Mouse (Mus musculus) retina, postnatal 7 days (tissue): ENCODE results near the gene Tmem115.
A peak's percentile ranks its signal among the peaks of the same experiment; 100 is the strongest.

Source experiments
- DNase-seq: peaks from one replicate; pipeline ENCODE4 v3.0.0-alpha.2; 2012; ENCODE audit warnings: low read depth, low spot score

The Tmem115 gene

DNA sequence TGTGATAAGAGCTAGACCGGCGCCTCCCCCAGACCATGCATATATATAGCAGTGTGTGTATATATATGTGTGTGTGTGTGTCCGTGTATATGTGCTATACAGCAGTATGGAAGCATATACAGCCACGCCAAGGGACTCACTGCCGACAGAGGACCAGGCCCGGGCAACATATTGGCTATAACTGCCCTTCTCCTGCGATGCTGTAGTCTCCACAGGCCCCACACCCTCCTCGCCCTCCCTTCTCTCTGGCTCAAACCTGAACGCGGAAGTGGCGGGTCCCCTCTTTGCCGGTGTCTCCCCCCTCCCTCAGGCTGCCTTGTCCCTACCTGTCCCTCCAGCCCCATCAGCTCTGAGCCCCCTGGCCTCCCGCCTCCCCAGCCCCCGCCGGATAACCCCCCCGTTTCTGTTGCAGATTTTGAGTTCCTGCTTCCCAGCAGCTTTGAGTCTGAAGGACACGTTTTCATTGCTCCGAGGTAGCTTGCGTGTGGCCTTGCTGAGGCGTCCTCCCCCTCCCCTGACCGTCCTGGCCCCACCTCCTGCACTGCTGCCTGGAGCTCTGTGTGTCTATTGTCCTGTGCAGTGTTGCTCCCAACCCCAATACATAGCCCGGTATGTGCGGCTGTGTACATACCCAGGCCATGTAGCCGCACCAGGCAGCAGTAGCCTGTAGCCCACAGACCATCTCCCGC lies 11.9 kb upstream of the Tmem115 start:
- no peak for DNase-seq

DNA sequence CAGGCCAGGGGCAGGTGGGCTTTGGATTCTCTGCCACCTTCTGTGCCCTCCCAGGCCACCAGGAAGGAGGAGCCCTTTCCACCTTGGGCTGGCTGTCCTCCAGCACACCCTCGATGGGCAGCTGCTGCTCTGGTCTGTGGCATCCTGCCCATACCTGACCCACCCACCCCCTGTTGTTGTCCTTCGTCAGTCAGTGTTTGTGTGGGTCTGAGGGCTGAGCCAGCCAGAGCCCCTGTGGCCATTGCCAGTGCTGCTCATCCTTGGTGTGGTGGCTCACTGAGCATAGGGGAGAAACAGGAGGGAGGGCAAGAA lies 11.4 kb upstream of the Tmem115 start:
- no peak for DNase-seq

DNA sequence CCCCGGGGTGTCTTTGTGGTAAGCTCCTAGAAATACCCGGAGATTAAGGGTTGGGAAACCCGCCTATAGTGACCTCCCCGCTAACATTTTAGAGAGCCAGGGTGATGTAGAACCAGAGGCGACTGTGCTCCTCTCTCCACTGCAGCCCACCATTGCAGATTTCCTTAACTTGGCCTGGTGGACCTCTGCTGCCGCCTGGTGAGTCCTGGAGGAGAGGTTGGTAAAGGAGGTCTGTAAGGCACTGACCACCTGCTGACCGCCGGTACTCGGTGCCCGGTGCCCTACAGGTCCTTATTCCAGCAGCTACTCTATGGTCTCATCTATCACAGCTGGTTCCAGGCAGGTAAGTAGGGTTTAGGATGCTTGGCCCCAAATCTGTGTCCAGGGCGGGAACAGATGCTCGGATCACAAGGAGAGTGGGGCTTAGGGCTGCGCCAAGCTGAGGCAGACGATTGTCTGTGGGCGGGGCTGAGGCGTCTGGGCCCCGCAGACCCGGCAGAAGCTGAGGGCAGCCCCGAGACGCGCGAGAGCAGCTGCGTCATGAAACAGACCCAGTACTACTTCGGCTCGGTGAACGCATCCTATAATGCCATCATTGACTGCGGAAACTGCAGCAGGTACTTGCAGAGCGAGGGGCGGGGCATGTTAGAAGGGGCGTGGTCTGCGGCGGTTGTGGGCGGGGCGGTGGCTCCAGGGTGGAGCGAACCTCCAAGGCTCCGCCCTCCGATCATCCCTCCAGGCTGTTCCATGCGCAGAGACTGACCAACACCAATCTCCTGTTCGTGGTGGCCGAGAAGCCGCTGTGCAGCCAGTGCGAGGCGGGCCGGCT lies 7.3 kb upstream of the Tmem115 start:
- peak; percentile 75 for DNase-seq

DNA sequence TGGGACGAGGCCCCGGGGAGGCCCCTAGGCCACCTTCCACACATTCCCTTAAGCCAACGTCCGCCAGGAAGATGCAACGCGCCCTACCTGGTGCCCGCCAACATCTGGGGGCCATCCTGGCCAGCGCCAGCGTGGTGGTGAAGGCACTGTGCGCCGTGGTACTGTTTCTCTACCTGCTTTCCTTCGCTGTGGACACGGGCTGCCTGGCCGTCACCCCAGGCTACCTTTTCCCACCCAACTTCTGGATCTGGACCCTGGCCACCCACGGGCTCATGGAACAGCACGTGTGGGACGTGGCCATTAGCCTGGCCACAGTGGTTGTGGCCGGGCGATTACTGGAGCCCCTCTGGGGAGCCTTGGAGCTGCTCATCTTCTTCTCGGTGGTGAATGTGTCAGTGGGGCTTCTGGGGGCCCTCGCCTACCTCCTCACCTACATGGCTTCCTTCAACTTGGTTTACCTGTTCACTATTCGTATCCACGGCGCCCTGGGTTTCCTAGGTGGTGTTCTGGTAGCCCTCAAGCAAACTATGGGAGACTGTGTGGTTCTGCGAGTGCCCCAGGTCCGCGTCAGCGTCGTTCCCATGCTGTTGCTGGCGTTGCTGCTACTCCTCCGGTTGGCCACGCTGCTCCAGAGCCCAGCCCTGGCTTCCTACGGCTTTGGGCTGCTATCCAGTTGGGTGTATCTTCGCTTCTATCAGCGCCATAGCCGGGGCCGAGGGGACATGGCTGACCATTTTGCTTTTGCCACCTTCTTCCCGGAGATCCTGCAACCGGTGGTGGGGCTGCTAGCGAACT lies 860 bp downstream of the Tmem115 start:
- no peak for DNase-seq

DNA sequence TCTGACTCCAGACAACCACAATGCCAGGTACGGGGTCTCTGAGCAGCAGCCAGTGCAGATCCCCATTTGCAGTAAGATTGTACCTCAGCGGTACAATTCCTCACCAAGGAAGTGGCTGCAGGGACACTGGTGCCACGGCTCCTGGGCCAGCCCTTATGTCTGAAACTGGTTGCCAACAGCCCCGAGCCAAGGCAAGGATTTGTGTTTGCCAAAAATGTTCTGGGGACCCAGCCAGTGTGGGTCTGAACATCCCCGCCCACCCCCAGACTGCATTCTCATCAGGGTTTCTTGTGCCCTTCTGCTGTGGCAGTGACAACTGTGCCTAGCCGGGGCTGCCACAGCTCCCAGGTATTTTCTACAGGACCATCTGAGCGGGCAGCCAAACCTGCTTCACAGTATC lies 4.5 kb downstream of the Tmem115 start:
- DNase-seq: no peak

DNA sequence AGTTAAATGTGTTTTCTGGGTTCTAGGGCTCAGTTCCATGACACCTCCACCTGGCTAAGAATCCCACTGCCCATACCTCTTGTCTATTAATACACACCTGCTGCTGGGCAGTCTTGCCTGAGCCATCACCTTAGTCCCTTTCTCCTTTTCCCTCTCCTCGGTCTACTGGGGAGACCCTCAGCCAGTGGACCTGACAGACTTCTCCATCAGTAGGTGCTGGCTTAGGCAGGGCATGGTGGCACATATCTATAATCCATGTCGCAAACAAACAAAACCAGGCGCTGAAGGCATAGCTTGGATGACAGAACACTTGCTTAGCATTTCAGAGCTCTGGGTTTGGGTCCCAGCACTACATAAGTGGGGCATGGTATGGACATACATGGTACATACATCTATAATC lies 5.0 kb downstream of the Tmem115 start:
- DNase-seq: no peak

DNA sequence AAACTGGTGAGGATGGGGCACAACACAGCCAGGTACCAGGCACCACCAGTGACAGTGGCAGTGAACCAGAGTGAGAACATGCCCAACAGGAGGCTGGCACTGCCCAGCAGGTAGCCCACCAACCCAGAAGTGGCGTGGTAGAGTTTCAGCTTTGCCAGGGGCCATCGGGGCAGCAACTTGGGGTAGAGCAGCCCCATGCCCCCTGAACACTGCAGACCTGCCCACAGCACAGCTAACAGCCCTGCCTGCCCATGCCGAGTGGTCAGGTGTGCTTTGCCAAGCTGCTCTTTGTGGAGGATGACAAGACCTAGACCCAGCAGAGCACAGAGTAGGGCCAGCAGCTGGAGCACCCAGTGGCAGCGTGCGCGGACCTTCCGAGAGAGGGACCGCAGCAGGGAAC lies 6.2 kb downstream of the Tmem115 start:
- DNase-seq: no peak

DNA sequence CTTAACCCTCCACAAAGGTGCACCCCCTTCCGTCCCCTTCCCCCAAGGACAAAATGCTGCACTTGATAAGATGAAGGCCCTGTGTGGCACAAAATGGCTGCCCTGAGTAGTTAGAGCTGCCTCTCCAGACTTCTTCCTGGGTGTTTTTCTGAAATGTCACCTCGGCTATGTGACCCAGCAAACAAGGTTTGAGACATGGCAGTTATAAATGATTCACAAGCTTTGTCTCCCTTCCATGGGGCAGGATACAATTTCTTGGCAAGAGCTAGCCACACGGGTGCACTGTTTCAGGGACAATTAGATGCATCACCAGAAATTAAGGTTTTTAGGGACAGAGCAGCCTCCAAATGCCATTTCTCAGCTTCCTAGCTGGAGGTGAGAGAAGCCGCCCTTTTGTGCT lies 6.7 kb downstream of the Tmem115 start:
- no peak for DNase-seq

DNA sequence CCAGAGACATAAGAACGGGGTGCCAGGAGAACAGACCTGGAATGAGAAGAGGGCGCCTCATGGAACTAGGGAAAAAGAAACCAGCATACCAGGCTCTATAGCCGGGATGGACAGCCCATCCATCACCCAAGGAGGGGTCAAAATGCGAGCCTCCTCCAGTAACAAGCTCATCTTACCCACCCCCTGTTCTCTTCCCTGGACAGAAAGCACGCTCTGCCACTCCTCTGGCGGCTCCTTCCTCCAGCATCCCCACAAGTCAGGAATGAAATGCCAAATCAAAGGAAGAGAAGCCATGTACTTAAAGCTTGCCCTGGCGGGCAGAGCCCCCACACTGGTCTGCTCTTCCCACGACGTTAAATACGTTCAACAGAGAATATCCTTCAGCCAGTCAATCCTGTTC lies 7.3 kb downstream of the Tmem115 start:
- DNase-seq: no peak

DNA sequence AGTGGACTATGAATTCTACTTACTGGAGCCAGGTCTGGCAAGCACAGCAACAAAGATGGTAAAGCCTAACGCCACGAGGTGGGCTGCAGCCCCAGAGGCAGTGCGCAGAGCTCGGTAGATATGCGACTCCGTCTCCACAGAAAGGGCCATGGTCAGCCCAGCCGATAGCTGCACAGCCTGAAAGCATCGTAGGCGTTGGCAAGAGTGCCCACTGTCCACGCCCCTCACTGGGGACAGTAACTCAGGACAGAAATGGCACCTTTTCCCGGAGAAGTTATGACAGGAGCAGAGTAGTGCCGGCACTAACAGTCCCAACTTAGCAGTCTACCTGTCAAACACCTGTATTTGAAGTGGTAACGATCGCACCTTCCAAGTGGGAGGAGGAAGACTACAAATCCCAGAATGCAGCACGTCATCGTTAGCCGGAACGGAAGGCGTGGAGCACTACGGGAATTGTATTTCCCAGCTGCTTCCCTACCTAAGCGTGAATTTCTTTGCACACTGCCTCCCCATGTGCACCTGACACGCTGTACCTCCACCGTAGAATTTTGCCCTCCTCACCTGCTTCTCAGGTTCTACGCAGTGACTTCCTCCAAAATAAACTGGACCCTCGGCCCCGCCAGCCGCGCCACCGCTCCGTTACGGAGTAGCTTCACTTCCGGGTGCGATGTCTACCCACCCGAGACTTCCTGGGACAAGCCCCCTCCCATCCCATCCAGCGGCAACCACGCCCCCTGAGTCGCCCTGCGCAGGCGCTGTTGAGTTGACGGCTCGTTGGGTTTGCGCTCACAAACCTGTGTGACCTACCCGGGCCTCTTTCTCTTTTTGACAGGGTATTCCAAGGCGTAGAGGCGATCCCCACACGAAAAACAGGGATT lies 8.0 kb downstream of the Tmem115 start, which contains the start of the genes Cyb561d2 and Nprl2:
Gene Cyb561d2, minus strand, starts transcription at position 720 of the 878 bp plus-strand sequence.
Gene Nprl2, plus strand, starts transcription at position 753 of the 878 bp plus-strand sequence.
- DNase-seq: peak; percentile 87

DNA sequence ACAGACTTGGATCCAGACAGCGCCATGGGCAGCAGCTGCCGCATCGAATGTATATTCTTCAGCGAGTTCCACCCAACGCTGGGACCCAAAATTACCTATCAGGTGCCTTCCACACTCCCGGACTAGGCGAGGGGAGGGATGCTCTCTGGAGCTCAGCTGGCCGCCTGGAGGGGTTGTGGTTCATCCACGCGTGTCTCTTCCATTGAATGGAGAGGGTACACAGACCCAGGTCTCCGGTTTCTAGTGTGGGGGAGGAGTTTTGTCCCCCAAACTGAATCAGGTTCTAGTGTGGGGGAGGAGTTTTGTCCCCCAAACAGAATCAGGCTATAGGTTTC lies 8.6 kb downstream of the Tmem115 start:
- DNase-seq: no peak

DNA sequence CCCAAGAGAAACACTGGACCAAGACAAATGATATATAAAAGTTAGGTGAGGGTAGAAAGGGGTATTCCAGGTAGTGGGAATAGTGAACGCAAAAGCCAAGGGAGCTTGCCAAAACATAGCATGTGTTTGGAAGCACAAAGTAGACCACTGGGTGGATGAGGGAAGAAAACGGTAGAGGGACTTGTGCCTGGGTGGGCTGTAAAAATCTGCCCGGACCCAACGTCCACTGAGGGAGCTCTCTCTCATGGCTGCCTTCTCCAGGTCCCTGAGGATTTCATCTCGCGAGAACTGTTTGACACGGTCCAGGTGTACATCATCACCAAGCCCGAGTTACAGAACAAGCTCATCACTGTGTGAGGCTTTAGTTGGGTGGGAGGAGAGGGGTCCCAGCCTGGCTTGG lies 9.0 kb downstream of the Tmem115 start:
- no peak for DNase-seq

DNA sequence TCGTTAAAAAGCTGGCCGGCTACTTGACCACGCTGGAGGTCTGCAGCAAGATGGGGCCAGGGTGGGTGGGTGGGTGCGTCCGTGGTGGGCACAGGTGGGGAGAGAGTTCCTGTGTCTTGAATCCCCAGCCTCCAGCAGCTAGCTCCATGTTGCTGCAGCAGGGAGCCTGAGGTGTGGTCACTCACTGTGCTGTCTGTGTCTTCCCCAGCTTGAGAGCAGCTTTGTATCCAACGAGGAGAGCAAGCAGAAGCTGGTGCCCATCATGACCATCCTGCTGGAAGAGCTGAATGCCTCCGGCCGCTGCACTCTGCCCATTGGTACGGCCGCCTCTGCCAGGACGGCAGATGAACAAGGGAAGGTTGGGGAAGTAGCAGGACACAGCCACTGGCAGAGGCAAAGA lies 9.6 kb downstream of the Tmem115 start:
- DNase-seq: no peak

DNA sequence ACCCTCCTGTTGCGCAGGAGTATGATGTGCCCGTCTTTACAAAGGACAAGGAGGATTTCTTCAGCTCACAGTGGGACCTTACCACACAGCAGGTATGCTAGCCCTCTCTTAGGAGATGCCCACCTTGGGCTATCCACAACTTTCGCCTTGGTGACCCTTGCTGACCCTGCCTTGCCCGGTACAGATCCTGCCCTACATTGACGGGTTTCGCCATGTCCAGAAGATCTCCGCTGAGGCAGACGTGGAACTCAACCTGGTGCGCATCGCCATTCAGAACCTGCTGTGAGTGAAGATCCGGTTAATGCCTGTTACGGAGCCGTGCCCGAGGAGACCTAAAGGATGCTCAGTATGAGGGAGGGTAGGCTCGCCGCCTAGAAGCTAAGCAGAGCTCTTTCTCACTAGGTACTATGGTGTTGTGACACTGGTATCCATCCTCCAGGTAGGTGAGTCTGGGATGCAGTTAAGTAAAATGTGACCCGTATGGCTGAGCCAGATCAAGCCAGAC lies 10.5 kb downstream of the Tmem115 start:
- DNase-seq: no peak

DNA sequence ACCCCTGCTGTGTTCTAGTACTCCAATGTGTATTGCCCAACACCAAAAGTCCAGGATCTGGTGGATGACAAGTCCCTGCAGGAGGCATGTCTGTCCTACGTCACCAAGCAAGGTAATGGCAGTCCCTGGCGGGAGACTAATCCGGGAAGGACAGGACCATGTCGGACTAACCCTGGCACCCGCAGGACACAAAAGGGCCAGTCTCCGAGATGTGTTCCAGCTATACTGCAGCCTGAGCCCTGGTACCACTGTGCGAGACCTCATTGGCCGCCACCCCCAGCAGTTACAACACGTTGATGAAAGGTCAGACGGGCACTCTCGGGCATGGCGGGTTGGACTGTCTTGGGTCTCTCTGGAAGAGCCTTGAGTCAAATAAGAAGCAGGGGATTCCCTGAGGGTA lies 11.0 kb downstream of the Tmem115 start:
- no peak for DNase-seq

DNA sequence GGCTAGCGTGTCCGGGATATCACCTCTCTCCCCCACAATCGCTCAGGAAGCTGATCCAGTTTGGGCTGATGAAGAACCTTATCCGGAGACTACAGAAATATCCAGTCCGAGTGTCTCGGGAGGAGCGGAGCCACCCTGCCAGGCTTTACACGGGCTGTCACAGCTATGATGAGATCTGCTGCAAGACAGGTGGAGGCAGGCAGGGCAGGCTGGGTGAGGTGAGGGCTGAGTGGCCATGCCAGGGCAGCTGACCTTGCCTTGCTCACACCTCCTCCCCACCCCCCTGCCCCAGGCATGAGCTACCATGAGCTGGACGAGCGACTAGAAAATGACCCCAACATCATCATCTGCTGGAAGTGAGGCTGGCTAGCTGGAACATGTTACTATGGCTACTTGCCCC lies 11.5 kb downstream of the Tmem115 start:
- DNase-seq: no peak

DNA sequence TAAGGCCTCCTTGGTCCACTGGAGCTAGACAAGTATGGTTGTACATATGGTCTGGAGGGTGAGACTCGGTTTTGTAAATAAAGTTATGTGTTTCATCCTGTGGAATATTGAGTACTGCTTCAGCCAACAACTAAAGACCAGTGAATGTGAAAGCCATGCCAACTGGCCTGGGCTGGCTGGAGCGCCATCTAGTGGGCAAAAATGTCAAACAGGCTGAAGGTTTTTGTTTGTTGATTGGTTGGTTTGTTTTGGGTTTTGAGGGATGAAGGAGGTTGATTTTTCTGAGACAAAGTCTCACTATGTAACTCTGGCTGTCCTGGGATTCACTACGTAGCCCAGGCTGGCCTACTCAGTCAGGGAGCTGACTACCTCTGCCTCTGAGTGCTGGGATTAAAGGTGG lies 11.9 kb downstream of the Tmem115 start:
- no peak for DNase-seq

DNA sequence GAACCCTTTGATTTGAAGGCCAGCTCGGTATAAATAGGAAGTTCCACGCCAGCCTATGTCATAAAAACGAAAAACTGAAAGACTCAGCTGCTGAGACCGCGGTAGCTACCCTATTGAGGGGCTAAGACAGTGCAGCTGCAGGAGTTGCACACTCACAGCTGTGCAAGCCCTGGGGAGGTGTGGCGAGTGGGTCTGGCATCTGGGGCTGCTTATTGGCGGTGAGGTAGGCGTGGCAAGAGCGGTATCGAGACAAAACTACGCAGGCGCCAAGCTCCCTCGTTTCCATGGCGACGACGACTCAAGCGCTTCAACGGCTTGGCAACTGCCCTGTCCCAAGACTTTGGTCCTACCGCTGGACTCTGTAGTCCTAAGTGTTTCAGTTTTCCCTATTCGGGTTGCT lies 13.3 kb downstream of the Tmem115 start, which contains the start of gene Zmynd10:
Gene Zmynd10, plus strand, starts transcription at position 273 of the 400 bp plus-strand sequence.
- DNase-seq: peak; percentile 73

DNA sequence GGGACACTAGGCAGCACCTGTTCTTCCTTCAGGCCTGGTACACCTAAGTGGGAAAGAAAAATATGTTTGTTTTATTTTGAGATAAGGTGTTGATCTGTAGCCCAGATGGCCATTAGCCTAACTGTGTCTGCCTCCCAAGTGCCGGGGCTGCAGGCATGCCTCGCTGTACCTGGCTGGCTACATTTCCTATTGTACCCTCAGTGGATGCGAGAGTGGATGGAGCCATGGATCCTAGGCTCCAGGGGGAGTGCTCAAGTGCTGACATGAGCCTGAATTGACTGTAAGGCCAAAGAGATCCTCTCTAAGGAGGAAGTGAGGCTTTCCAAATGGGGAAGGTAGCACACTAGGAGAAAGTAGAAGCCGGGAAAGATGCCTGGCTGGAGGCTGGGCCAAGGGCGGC lies 14.2 kb downstream of the Tmem115 start:
- no peak for DNase-seq

DNA sequence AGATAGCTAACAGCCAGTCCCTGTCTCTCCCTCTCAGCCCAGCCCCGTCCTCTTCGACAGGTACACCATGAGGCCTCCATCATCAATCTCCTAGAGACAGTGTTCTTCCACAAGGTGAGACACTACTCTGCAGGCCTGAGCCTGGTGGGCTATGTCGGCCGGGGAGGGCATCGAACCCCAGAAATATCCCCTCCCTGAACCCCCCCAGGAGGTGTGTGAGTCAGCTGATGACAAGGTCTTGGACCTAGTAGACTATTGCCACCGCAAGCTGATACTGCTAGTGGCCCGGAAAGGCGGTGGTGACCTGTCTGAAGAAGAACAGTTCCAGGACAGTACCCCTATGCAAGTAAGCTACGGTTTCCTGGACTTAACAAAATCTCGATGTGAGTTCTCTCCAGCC lies 15.1 kb downstream of the Tmem115 start:
- DNase-seq: no peak
